In genomic region chr12:78219191-78219825, GRCm38 (mm10) we compare ENCODE assay signal across 18 mouse cellular contexts. TPM values are rescaled to one million over a fixed set of nuclear protein-coding genes. Genes with fewer than 3 reads are reported as not detected.
A peak's percentile ranks its signal among the peaks of the same experiment; 100 is the strongest.
DNase-seq lines count a peak whose midpoint lies in the region; ATAC-seq and TF ChIP-seq lines count a peak whose summit lies in the region.
"Had no signal": no experiment of that assay in that cellular context is flagged by ENCODE, and none has a peak within 500 bp of the region (broad histone marks: within the 10 kb centered on the region; RNA-seq: fewer than 3 reads in every experiment).

No protein-coding gene starts in this region.

- no peak for TF ChIP-seq POLR2A in CH12.LX (IDR thresholded peaks at IDR 0.05; ENCODE audit: low read depth, low read length)

- H3K27ac ChIP-seq in heart, embryonic 10.5 days: no peak overlapping the region
- no peak overlapping the region for H3K27ac ChIP-seq in CH12.LX (ENCODE audit: insufficient read depth, low read depth)
- H3K27ac ChIP-seq in layer of hippocampus, adult 2 months: no peak overlapping the region
- H3K27ac ChIP-seq in forebrain, embryonic 12.5 days: no peak overlapping the region
- H3K27ac ChIP-seq: heart, embryonic 13.5 days; hindbrain, embryonic 14.5 days; kidney, embryonic 15.5 days; liver, embryonic 14.5 days had no signal

- TF ChIP-seq RAD21 in CH12.LX (IDR thresholded peaks at IDR 0.05; ENCODE audit: low read depth, low read length): no peak

- no peak for TF ChIP-seq CTCF in CH12.LX (conservative IDR thresholded peaks at IDR 0.05 in 1 of 2, IDR thresholded peaks at IDR 0.05 in 1 of 2; ENCODE audit: low read depth in 2 of 2, low read length in 2 of 2)
- TF ChIP-seq CTCF in layer of hippocampus, adult 2 months (conservative IDR thresholded peaks at IDR 0.05): no peak

- no peaks in the 10 kb centered on the region for H3K36me3 ChIP-seq in heart, embryonic 10.5 days
- H3K36me3 ChIP-seq in CH12.LX (replicated peaks in 1 of 2; ENCODE audit: control insufficient read depth in 1 of 2, insufficient read depth in 1 of 2, low read length in 1 of 2): no peaks in the 10 kb centered on the region
- no peaks in the 10 kb centered on the region for H3K36me3 ChIP-seq in forebrain, embryonic 12.5 days (replicated peaks)
- H3K36me3 ChIP-seq: heart, embryonic 13.5 days; kidney, embryonic 15.5 days had no signal

- TF ChIP-seq EP300 in CH12.LX (IDR thresholded peaks at IDR 0.05; ENCODE audit: low read length): peak; percentile 75

- H3K27me3 ChIP-seq in heart, embryonic 10.5 days (ENCODE audit: insufficient read depth, poor library complexity, severe bottlenecking): no peaks in the 10 kb centered on the region
- no peaks in the 10 kb centered on the region for H3K27me3 ChIP-seq in CH12.LX (replicated peaks)
- H3K27me3 ChIP-seq in forebrain, embryonic 12.5 days: no peaks in the 10 kb centered on the region
- H3K27me3 ChIP-seq: heart, embryonic 13.5 days; kidney, embryonic 15.5 days had no signal

- in situ Hi-C loops in CH12.LX (cut with MboI; ENCODE audit: low pct_ligation_motif_present, low pct_unique_long_range_greater_than_20kb, low sequenced_read_pairs): loop anchor here (25.0 kb wide), 1 partner anchor 643 kb away; the partner anchor contains the start of genes Atp6v1d and Eif2s1

- H3K9ac ChIP-seq in CH12.LX (ENCODE audit: insufficient read depth, low read depth): peak overlapping the region; percentile 69; the same call in 1 of the 2 replicates
- no peak overlapping the region for H3K9ac ChIP-seq in forebrain, embryonic 12.5 days
- H3K9ac ChIP-seq: heart, embryonic 13.5 days; hindbrain, embryonic 14.5 days; kidney, embryonic 15.5 days; liver, embryonic 14.5 days had no signal

- WGBS in heart, embryonic 10.5 days: 82% methylated on average over 4 of the region's 4 CpGs
- WGBS in forebrain, embryonic 12.5 days: 82% methylated on average over 4 of the region's 4 CpGs

- dilution Hi-C loops in CH12.LX (cut with MboI; ENCODE audit: extremely low pct_ligation_motif_present, extremely low pct_unique_long_range_greater_than_20kb, low sequenced_read_pairs): no loop called here

- H3K4me2 ChIP-seq in CH12.LX (ENCODE audit: insufficient read depth, low read depth, poor library complexity, severe bottlenecking): peak overlapping the region; percentile 94
- no peak overlapping the region for H3K4me2 ChIP-seq in forebrain, embryonic 12.5 days
- H3K4me2 ChIP-seq: heart, embryonic 13.5 days; hindbrain, embryonic 14.5 days; kidney, embryonic 15.5 days; midbrain, embryonic 11.5 days had no signal

- peak; percentile 37 to 39 for DNase-seq in heart, adult 9 months (ENCODE audit: low spot score in 2 of 2)
- DNase-seq in heart, embryonic 10.5 days (ENCODE audit: low spot score): no peak
- DNase-seq in 3T3-L1 (ENCODE audit: low read depth, low spot score) (peak; percentile 53), CH12.LX (ENCODE audit: extremely low read depth) (peak; percentile 63)
- peak; percentile 47 for DNase-seq in lung, postnatal 36 days
- no peak for DNase-seq in left cerebral cortex, adult 9 months (ENCODE audit: low spot score in 2 of 2)
- no peak for DNase-seq in layer of hippocampus, adult 2 months (ENCODE audit: low spot score in 2 of 2)
- DNase-seq: cerebellum, postnatal 36 days had no signal

- H3K9me3 ChIP-seq in heart, embryonic 10.5 days: no peaks in the 10 kb centered on the region
- no peaks in the 10 kb centered on the region for H3K9me3 ChIP-seq in CH12.LX (replicated peaks; ENCODE audit: low read length)
- H3K9me3 ChIP-seq in forebrain, embryonic 12.5 days: no peaks in the 10 kb centered on the region
- H3K9me3 ChIP-seq: heart, embryonic 13.5 days; kidney, embryonic 15.5 days had no signal

- H3K4me1 ChIP-seq in heart, embryonic 10.5 days: no peaks in the 10 kb centered on the region
- peaks cover 8 to 17% of the 10 kb centered on the region in 2 experiments for H3K4me1 ChIP-seq in CH12.LX (ENCODE audit: control insufficient read depth in 1 of 2, insufficient read depth in 2 of 2)
- no peaks in the 10 kb centered on the region for H3K4me1 ChIP-seq in forebrain, embryonic 12.5 days
- H3K4me1 ChIP-seq: heart, embryonic 13.5 days; kidney, embryonic 15.5 days had no signal

- ATAC-seq in forebrain, embryonic 12.5 days (ENCODE audit: low FRiP score): no peak

- H3K79me2 ChIP-seq in CH12.LX (replicated peaks; ENCODE audit: control insufficient read depth, extremely low read depth, insufficient read depth, poor library complexity, severe bottlenecking): peaks cover 2% of the 10 kb centered on the region; the same call in 1 of the 2 replicates

- no peak overlapping the region for H3K4me3 ChIP-seq in heart, embryonic 10.5 days
- H3K4me3 ChIP-seq in CH12.LX (replicated peaks in 1 of 3; ENCODE audit: low read depth in 2 of 3, low read length in 2 of 3, poor library complexity in 1 of 3): peak overlapping the region in 2 of 3 experiments; percentile 15 to 41
- H3K4me3 ChIP-seq in layer of hippocampus, adult 2 months: no peak overlapping the region
- H3K4me3 ChIP-seq in forebrain, embryonic 12.5 days (replicated peaks): no peak overlapping the region
- H3K4me3 ChIP-seq: heart, embryonic 13.5 days; kidney, embryonic 15.5 days had no signal

TF ChIP-seq in CH12.LX, 34 proteins besides CTCF, POLR2A, EP300 and RAD21 (continues in another document):
- TF ChIP-seq NRF1 (IDR thresholded peaks at IDR 0.05; ENCODE audit: low read depth, low read length): no peak
- TF ChIP-seq IRF4 (IDR thresholded peaks at IDR 0.05; ENCODE audit: low read depth, low read length): peak; percentile 91
- TF ChIP-seq ZMIZ1 (IDR thresholded peaks at IDR 0.05; ENCODE audit: low read depth, low read length): no peak
- TF ChIP-seq ETS1 (conservative IDR thresholded peaks at IDR 0.05; ENCODE audit: low read depth, low read length): peak; percentile 95
- 0 out of 2 replicates have a peak, but pooled peaks have one; percentile 60 for TF ChIP-seq TBP (conservative IDR thresholded peaks at IDR 0.05; ENCODE audit: low read depth, low read length)
- peak; percentile 67 for TF ChIP-seq SIN3A (IDR thresholded peaks at IDR 0.05; ENCODE audit: low read length)
- TF ChIP-seq GABPA (IDR thresholded peaks at IDR 0.05; ENCODE audit: insufficient replicate concordance, low read depth, low read length): no peak
- peak; percentile 82 for TF ChIP-seq JUND (conservative IDR thresholded peaks at IDR 0.05; ENCODE audit: low read depth, low read length)
- TF ChIP-seq JUN (IDR thresholded peaks at IDR 0.05; ENCODE audit: insufficient read depth, low read depth, low read length): peak; percentile 36; the same call in 1 of the 2 replicates
- no peak for TF ChIP-seq ELF1 (IDR thresholded peaks at IDR 0.05; ENCODE audit: low read depth, low read length)
- no peak for TF ChIP-seq KAT2A (IDR thresholded peaks at IDR 0.05; ENCODE audit: insufficient replicate concordance, low read length)
- no peak for TF ChIP-seq USF2 (conservative IDR thresholded peaks at IDR 0.05; ENCODE audit: low read depth, low read length)
- 0 out of 2 replicates have a peak, but pooled peaks have one; percentile 4 for TF ChIP-seq MAX (IDR thresholded peaks at IDR 0.05; ENCODE audit: low read length)
- TF ChIP-seq SMC3 (IDR thresholded peaks at IDR 0.05; ENCODE audit: low read depth, low read length): no peak
- TF ChIP-seq ZNF384 (IDR thresholded peaks at IDR 0.05; ENCODE audit: low read depth, low read length): no peak
- TF ChIP-seq CHD2 (IDR thresholded peaks at IDR 0.05; ENCODE audit: low read length): no peak
- no peak for TF ChIP-seq BHLHE40 (IDR thresholded peaks at IDR 0.05; ENCODE audit: low read depth, low read length)
- TF ChIP-seq HCFC1 (IDR thresholded peaks at IDR 0.05; ENCODE audit: low read depth, low read length): no peak
- TF ChIP-seq MXI1 (IDR thresholded peaks at IDR 0.05; ENCODE audit: low read depth, low read length): no peak; the same call in 1 of the 2 replicates
- TF ChIP-seq MYC (IDR thresholded peaks at IDR 0.05; ENCODE audit: low read depth, low read length): 0 out of 2 replicates have a peak, but pooled peaks have one; percentile 57
- TF ChIP-seq TCF12 (IDR thresholded peaks at IDR 0.05; ENCODE audit: low read depth, low read length): no peak
- TF ChIP-seq CHD1 (IDR thresholded peaks at IDR 0.05; ENCODE audit: low read depth, low read length): 0 out of 2 replicates have a peak, but pooled peaks have one; percentile 77
- peak; percentile 25; the same call in 1 of the 2 replicates for TF ChIP-seq NELFE (IDR thresholded peaks at IDR 0.05; ENCODE audit: low read depth, low read length)
- TF ChIP-seq ZKSCAN1 (IDR thresholded peaks at IDR 0.05; ENCODE audit: borderline replicate concordance, low read depth, low read length): no peak
- TF ChIP-seq RCOR1 (conservative IDR thresholded peaks at IDR 0.05; ENCODE audit: low read depth, low read length): no peak
- TF ChIP-seq MAZ (IDR thresholded peaks at IDR 0.05; ENCODE audit: low read depth, low read length): peak; percentile 51; the same call in 1 of the 2 replicates
- TF ChIP-seq UBTF (IDR thresholded peaks at IDR 0.05; ENCODE audit: low read depth, low read length): no peak
- TF ChIP-seq POLR2AphosphoS2 (IDR thresholded peaks at IDR 0.05; ENCODE audit: low read depth, low read length): no peak
- peak; percentile 63 for TF ChIP-seq MEF2A (IDR thresholded peaks at IDR 0.05; ENCODE audit: borderline replicate concordance, low read depth, low read length)
- TF ChIP-seq ZC3H11A (IDR thresholded peaks at IDR 0.05; ENCODE audit: low read depth, low read length): no peak
- no peak for TF ChIP-seq USF1 (IDR thresholded peaks at IDR 0.05; ENCODE audit: low read depth, low read length)
- TF ChIP-seq MAFK (IDR thresholded peaks at IDR 0.05; ENCODE audit: insufficient replicate concordance, low read length): peak; percentile 62; the same call in 1 of the 2 replicates

RNA-seq across cellular contexts. Expression of gene Gphn, which starts 6.9 kb away (rescaled TPM):
- polyA plus RNA-seq in heart, embryonic 10.5 days (2016; fragmentation: Nextera tagmentation; extraction: Ambion mirVana): 9.9 and 11.1 TPM in 2 replicates
- total RNA-seq in CH12.LX (2012; rRNA removed) (18.5 and 22.4 TPM in 2 replicates), CH12.LX (2014; rRNA removed) (16.8 and 18.2 TPM in 2 replicates)
- polyA plus RNA-seq in CH12.LX (2012; ENCODE audit: insufficient read length, low read depth): 13.9 and 16.3 TPM in 2 replicates
- total RNA-seq in layer of hippocampus, adult 2 months (2021): 10 to 100 TPM; 66.2 to 71.3 TPM
- 18.4 and 20.3 TPM in 2 replicates for polyA plus RNA-seq in forebrain, embryonic 12.5 days (2016; fragmentation: Nextera tagmentation; extraction: Ambion mirVana)

RNA-seq across cellular contexts. Expression of gene Gm6657, which starts 25.3 kb away (rescaled TPM):
- not detected in 2 replicates for polyA plus RNA-seq in heart, embryonic 10.5 days (2016; fragmentation: Nextera tagmentation; extraction: Ambion mirVana)
- not detected in 2 replicates for total RNA-seq in CH12.LX (2012; rRNA removed)
- not detected in 2 replicates for total RNA-seq in CH12.LX (2014; rRNA removed)
- polyA plus RNA-seq in CH12.LX (2012; ENCODE audit: insufficient read length, low read depth): not detected in 2 replicates
- not detected for total RNA-seq in layer of hippocampus, adult 2 months (2021)
- polyA plus RNA-seq in forebrain, embryonic 12.5 days (2016; fragmentation: Nextera tagmentation; extraction: Ambion mirVana): not detected in 2 replicates
- total RNA-seq: adrenal gland, postnatal 36 days; layer of hippocampus, adult 8-10 months; left cerebral cortex, postnatal 36 days had no signal
- polyA plus RNA-seq: embryonic facial prominence, embryonic 11.5 days; heart, embryonic 13.5 days; hindbrain, embryonic 14.5 days; kidney, embryonic 15.5 days; liver, embryonic 14.5 days; midbrain, embryonic 11.5 days had no signal

Comparison
In these comparisons a context has a peak if more than half of its experiments do, and no peak if none do; other contexts are left out.
1. DNase-seq: peak in heart, adult 9 months (2 of 2), 3T3-L1 (single experiment), CH12.LX (single experiment) and lung, postnatal 36 days (single experiment); none in heart, embryonic 10.5 days (single experiment), left cerebral cortex, adult 9 months (0 of 2) and layer of hippocampus, adult 2 months (0 of 2).
2. H3K4me3 ChIP-seq: peak in CH12.LX (2 of 3); none in heart, embryonic 10.5 days (single experiment), layer of hippocampus, adult 2 months (single experiment) and forebrain, embryonic 12.5 days (single experiment).